Mouse (Mus musculus): ENCODE results near the gene Olfr804.

Olfr804 gene

DNA sequence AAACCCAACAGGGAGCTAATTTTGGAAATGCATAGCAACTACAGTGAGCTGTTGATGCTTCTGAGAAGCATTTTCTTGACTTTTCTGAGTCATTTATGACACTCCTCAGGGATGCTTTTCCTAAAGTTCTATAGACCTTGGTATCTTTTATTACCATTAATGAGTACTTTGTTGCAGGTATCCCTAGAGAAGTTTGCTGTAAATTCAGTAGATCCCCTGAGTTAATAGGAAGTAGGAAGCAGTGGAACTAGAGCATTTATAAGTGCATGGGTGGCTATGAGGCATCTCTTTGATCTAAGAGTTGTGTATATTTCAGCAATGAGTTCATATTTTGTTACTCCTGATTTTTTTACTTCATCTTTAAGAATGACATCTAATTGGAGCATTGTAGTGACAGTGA, at the start of gene Olfr804:
Gene Olfr804, plus strand, starts transcription at position 301 of the 400 bp plus-strand sequence.
- no peak for DNase-seq

DNA sequence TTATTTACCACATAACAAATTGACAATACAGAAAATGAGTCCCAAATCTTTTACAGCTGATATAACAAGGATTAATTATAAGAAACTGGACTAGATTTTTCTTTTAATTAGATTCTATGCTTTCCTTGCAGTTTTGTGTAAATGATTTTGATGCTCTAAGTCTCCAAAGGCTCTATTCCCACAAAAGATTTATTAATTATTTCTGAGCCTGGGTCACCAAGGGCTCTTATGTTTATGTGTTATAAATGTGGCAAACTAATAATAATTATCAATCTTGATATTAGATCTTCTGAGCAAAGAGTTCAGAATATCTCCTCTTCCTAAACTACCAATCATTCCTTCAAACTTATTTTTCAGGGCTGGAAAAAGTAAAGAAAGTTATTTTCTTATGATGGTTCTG, 45.6 kb upstream of the Olfr804 start, which contains the start of gene Olfr800:
Gene Olfr800, plus strand, starts transcription at position 301 of the 400 bp plus-strand sequence.
- DNase-seq, result no peak

DNA sequence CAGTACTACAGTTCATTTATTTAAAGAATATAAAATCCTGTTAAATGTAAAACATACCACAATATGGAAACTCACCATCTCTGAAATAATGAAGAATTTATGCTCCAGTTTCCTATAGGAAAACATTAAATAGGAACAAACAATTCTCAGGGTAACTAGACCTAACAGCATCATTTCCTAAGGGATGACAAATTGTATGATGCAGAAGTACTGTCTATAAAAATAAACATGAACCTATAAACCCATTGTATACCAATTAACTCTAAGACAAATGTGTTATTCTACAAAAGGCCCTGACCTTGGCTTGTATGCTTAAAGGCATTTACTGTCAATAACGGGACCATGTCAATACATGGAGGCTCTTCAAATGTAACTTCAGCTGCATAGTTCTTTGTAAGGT, 29.2 kb upstream of the Olfr804 start, which contains the start of gene Olfr801:
Gene Olfr801, minus strand, starts transcription at position 101 of the 400 bp plus-strand sequence.
- DNase-seq, result no peak

DNA sequence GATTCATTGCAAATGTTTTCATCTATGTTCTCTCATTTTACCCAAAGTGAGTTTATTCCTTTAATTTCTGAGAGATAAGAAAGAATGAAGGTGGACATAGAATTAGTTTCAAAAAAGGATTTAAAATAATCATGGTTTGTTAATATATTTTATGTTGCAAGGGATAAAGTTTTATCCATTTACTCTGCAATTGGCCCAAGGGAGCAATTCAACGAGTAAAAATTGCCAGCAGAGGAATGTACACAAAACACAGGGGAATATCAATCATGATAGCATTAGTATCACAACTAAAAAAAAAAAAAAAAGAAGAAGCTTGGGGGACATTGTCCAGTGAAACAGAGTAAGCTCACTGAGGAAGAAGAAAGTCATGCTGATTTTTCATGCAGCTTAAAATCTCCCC, 14.9 kb upstream of the Olfr804 start, which contains the start of gene Olfr802:
Gene Olfr802, minus strand, starts transcription at position 101 of the 400 bp plus-strand sequence.
- no peak for DNase-seq

DNA sequence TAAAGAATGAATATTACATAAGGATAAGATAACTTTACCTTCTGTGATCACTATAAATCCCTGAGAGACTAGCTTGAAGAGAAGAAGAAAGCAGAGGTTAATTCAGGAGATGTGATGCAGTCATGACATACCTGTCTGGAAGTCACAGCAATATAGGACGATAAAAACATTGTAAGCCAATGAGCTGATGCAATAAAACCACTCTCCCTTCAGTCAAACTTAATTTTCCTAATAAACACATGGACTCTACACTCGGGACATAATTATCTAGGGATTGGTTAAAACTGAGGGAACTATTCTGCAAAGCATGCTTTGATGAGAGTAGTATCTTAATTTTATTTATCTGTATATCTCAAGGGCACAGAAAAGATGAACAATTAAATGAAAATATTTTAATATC, 8.8 kb upstream of the Olfr804 start, which contains the start of gene Olfr803:
Gene Olfr803, minus strand, starts transcription at position 101 of the 400 bp plus-strand sequence.
- no peak for DNase-seq

DNA sequence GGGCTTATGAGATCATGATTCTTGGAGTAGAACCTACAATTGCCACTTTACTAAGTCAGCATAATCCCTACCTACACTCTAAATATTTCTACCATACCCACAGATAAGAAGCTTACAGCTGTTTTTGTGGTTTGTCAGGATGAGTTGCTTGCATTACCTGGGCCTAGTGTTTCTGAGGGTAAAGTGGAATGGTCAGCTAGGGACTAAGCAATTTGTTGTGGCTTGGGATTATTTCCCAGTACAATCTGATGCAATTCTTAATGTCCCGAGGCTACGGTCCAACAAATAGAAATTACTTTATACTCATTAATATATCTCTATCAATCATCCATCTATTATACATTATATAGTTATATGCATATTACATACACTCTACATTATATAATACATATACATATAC, 26.3 kb downstream of the Olfr804 start, which contains the start of gene Olfr805:
Gene Olfr805, minus strand, starts transcription at position 101 of the 400 bp plus-strand sequence.
- no peak for DNase-seq

DNA sequence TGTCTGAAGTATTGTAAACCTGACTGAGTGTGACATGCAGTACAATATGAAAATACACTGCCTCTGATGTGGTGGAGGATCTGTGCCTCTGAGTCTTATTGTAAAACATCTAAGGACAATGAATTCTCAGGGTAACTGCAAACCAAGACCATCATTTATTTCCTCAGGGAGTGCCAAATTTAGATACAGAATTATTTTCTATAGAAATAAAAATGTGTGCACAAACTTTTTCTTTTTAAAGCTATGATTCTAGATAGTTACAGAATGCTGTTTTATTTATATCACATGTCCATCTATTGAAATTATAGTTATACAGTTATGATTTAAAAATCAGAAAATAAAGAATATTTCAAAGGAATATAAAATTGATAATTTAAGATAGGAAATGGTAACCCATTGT, 38.8 kb downstream of the Olfr804 start, which contains the start of gene Olfr806:
Gene Olfr806, minus strand, starts transcription at position 101 of the 400 bp plus-strand sequence.
- DNase-seq, result no peak

DNA sequence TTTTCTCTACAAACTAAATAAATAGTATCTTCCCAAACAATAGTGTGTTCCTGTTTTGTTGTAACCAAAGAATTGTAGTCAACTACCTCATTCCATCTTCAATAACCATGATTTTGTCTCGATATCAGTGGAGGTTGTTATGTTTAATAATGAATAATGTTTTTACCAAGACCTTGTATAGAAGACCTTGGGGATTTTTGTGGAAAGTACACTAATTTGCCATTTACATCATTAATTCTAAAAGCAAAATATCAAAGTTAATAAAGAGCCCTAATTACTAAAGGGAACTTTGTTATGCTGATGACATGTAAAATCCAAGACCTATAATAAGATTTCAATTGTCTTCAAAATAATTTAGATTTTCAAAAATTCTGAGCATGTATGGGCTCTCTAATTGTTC, 54.7 kb downstream of the Olfr804 start, which contains the start of gene Olfr807:
Gene Olfr807, minus strand, starts transcription at position 101 of the 400 bp plus-strand sequence.
- DNase-seq, result no peak
